Mouse (Mus musculus): ENCODE measurements around the gene Ino80.
"Not testable (repeated sequence)": the region's sequence is repeated elsewhere in the genome, so short reads cannot be mapped to it uniquely, and the experiment has no call there.

The Ino80 gene

DNA sequence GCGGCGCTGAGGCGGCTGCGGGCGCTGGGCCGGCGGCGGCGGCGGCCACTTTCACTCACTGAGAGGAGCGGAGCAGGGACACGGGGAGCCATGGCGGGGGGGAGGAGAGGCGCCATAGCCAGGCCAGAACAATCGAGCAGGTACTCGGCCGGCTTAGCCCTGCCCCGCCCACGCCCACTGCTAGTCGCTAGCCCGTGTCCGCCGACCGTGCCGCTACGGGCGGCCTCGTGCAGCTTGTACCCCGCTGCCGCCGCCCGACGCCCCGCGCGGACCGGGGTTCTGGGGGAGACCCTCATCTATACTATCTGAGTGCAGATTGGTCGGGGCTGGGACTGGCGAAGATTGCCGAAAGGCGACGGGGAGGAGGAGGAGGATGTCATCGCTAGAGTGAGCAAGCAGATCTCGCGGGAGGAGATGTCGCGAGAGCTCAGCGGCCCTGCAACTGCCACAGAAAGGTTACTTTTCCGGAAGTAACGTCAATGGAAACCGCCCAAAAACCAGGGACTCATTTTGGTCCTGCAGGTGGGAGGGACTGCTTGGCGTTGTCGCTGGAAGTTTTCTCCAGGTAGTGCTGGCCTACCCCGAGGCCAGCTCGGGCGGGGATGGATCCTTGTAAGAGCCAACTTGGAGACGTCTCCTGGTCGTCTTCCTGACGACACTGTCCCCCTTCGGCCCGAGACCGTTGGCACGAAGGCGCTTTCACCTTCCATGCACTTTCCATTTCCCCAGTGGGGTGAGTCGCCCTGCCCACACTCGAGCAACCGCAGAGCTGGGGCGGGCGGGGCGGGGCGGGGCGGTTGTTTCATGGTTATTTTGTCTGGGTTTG, at the start of gene Ino80:
Ino80 (minus strand) TSS at position 117 of the 826 bp plus-strand sequence.
- in situ Hi-C loops (cut with MboI): no loop called here

DNA sequence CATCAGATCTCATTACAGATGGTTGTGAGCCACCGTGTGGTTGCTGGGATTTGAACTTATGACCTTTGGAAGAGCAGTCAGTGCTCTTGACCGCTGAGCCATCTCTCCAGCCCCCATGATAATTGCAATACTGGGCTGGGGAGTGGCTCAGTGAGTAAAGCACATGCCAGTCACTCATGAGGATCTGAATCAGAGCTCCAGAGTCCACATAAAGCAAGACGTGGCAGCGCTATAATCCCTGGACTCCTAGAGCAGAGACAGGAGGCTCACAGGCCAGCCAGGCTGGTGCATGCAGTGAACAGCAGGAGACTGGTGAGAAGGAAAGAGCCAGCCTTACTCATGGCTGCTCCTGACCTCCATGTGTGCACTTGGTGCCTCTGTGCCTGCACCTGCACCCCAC, 47.9 kb upstream of the Ino80 start:
- in situ Hi-C loops (cut with MboI): no loop called here

DNA sequence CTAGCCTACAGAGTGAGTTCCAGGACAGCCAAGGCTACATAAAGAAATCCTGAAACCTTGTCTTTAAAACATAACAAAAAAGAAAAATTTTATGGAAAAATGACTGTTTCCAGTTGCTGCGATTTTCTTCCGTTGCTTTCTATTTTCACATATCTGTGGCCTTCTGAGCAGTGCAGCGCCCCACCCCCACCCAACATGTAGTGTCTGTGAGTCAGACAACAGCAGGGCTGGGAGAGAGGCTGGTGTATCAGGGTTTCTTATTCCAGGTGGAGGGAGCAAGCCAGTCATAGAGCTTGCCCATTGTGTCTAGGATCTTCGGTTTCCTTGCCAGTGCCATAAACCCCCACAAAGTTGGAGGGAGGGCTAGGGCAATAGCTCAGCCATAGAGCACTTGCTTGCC, 46.3 kb upstream of the Ino80 start:
- in situ Hi-C loops (cut with MboI): no loop called here

DNA sequence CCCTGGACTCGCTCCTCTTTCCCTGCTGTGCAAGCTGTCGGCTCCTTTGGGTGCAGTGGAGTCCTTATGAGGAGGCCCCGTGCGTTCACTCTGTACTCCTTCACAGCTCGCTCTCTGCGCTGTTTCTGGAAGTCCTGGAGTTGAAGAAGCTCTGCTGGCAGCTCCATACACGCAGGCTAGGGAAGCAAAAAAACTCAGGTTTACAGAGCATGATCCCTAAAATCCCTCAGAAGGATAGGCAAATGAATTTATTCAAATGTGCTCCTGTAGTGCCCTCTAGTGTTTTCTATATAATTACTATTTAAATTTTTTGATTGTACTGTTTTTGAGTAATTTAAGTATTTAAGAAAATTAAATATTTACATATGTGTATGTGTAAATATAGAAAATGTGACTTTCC, 43.1 kb upstream of the Ino80 start:
- in situ Hi-C loops (cut with MboI): no loop called here

DNA sequence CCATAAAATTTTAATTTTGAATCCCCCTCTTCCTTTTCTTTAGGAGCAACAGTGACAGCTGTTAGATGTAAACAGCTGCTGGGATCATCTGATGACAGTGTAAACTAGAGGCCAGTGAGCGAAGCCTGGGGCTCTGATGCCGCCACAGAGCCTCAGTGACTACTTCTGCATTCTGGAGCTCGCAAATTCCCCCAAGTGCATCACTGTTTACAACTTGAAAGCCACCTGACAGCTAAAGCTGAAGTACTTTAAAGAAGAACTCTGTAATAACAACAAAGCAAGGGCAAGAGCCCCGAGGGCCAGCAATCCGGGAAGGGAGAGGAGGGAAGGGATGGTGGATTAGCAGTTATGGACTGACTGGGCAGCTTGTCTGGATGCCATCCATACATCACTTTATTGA, 39.3 kb upstream of the Ino80 start:
- in situ Hi-C loops (cut with MboI): no loop called here

DNA sequence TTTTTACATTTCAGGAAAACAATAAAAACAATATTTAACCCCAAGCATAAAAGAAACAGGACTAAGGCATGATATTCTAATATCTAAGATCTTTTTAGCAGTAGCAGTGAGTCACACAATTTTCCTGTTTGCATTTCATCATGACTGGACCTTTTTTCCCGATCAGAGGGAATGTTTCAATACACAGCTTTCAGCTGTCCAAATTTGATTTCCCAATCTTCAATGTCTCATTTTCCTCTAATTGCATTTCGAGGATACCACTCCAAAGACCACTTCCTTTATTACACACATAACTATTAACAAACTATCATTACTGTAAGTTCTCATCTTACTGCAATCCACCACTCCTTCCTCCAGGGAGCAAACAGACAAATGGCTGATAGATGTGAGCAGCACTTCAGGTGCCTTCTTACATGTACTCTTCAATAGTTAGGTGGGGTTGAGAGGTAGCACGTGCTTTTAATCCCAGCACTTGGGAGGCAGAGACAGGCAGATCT, 36.6 kb upstream of the Ino80 start:
- in situ Hi-C loops (cut with MboI): no loop called here

DNA sequence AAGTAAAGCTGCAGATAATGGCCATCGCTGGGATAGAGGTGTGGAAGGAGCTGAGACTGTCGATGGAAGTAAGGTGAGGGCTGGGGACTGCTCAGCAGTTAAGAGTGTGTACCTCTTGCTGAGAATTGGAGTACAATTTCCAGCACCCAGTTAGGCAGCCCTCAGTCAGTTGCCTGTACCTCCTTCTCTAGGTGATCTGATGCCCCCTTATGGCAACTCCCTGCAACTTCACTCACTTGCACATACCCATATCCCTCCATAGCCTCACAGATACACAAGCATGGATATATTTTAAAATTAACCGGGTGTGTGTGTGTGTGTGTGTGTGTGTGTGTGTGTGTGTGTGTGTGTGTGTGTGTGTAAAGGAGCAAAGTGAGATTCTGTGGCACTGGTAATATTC, 34.8 kb upstream of the Ino80 start:
- in situ Hi-C loops (cut with MboI): no loop called here

DNA sequence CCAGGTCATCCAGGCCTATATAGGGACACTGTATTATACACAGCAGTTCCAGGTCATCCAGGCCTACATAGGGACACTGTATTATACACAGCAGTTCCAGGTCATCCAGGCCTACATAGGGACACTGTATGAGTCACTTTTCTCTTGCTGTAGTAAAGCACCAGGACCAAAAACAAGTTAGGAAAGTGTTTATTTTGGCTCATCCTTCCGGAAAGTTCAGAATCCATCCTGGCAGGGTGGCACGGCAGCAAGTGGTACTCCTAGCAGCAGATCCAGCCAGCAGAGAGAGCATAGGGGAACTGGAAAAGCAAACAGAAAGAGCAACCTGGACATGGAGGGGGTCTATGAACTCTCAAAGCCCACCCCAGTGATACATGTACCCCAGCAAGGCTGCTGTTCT, 33.4 kb upstream of the Ino80 start:
- in situ Hi-C loops (cut with MboI): no loop called here

DNA sequence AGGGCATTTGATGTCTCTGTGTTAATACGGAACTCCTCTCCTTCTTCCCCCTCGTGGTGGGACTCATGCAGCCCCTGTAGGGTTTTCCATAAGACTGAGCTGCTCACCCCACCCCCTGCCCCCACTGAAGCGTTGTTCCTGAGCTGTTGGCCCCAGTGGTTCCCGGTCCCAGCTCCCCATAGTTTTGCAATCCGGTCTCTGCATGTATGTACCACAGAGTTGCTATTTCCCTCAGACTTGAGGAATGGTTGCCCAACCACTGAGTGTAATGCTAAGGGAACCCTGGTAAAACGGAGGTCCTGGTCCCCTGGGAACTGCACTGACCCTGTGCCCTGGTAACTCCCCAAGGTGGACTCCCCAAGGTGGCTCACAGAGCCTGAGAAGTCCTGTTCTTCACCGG, 31.0 kb upstream of the Ino80 start:
- in situ Hi-C loops (cut with MboI): not testable (repeated sequence)

DNA sequence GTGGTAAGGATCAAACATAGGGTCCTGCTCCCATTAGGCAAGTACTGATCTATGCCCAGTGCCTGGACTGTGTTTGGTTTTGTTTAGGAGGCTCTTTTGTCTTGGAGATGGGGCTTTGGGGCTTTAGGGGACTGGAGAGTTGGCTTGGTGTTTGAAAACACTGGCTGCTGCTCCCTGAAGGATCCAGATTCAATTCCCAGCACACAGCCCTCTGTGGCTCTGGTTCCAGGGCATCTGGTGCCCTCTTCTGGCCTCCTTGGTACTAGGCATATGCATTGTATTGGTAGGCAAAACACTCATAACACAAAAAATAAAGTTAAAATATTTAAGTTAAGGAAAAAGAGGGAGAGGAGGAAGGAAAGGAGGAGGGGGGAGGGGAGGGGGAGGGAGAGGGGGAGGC, 29.6 kb upstream of the Ino80 start:
- in situ Hi-C loops (cut with MboI): no loop called here

DNA sequence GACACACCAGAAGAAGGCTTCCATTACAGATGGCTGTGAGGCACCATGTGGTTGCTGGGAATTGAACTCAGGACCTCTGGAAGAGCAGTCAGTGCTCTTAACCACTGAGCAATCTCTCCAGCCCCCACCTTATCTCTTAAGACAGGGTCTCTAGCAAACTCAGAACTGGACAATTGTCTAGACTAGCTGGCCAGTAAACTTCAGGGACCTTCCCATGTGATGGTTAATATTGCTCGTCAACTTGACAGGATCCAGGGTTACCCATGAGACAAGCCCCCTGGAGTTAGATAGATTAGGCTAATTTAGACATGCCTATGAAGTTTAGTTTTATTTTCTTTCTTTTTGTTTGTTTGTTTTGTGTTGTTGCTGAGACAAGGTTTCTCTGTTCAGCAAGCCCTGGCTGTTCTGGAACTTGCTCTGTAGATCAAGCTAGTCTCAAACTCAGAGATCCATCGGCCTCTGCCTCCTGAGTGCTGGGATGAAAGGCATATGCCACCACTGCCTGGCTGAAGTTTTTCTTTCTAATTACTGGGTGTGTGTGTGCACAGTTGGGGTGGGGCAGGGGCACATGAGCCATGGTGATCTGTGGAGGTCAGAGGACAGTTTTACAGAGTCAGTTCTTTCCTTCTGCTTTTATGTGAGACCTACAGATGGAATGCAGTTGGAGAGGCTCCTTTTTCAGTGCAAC, 23.6 kb upstream of the Ino80 start:
- in situ Hi-C loops (cut with MboI): no loop called here

DNA sequence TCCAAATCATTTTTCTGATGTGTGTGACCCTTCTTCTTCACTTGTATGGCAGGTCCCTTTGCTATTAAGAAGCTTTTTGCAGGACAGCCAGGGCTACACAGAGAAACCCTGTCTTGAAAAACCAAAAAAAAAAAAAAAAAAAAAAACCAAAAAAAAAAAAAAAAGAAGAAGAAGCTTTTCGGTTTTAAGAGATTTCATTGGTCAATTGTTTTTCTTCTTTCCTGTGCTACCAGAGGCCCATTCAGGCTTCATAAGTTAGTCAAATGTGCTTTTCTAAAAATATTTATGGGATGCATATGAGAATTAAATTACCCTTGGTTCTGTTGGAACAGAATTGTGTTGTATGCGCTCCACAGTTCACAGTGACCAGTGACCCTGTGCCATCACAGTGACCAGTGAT, 21.4 kb upstream of the Ino80 start:
- in situ Hi-C loops (cut with MboI): no loop called here

DNA sequence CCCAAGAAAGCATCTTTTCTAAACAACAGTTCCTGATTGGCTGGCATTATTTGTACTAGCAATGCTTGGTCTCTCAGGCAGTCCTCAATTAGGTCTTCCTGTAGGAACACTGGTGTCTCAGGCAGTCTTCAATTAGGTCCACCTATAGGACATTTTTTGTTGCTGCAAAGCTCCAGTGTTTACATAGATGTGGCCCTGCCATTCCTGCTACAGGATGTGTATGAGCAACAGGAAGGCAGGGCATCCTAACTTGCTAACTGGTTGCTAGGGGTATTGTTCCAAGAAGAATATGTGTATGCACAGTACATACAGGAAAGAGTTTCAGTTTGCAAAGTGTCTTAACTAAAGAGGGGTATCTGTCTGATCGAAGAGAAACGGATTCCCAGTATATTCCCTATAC, 18.6 kb upstream of the Ino80 start:
- in situ Hi-C loops (cut with MboI): no loop called here

DNA sequence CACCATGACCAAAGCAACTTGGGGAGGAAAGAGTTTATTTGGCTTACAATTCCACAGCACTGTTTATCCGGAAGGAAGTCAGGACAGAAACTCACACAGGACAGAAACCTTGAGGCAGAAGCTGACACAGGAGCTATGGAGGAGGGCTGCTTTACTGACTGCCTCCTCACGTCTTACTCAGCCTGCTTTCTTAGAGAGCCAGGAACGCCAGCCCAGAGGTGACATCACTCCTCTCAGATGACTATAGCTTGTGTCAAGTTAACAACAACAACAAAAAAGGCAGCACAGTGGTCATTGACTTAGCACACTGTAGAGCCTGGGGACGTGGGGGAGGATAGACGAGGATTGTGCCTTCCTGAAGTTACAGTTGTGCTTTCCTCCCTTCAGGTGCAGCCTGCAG, 14.5 kb upstream of the Ino80 start:
- in situ Hi-C loops (cut with MboI): no loop called here

DNA sequence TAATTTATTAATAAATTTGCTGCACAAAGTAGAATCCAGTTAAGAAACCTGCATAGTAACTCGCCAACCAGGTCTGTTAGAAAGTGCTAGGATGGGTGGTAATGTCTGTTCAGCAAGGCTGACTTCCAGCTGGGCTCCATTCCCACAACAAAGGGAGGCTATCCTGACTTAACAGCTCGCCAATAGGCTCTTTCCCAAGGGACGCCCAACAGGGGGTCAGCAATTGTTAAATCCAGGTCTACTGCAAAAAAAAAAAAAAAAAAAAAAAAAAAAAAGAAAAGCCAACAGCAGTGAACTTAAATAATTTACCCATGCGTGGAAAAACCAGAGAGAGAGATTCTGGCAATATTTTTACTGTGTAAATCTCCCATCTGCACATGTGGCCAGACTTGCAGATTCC, 9.0 kb upstream of the Ino80 start:
- in situ Hi-C loops (cut with MboI): no loop called here

DNA sequence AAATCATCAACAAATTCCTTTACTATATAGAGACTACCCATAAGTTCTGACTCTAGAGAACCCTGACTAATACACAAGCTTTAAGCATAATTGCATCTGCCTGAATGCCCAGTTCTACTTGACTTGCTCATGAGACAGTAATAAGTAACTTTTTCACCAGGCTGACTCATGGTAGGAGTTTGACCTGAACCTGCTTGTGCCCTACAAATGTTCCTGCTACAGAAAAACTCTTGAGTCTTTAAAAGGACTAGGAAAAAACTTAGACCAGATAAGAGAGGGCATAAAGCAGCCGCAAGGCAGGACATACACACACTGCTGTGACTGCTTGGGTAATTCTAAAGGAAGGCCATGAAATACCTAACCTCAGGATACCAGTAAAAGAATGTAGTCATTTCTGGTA, 4.8 kb upstream of the Ino80 start:
- in situ Hi-C loops (cut with MboI): no loop called here

DNA sequence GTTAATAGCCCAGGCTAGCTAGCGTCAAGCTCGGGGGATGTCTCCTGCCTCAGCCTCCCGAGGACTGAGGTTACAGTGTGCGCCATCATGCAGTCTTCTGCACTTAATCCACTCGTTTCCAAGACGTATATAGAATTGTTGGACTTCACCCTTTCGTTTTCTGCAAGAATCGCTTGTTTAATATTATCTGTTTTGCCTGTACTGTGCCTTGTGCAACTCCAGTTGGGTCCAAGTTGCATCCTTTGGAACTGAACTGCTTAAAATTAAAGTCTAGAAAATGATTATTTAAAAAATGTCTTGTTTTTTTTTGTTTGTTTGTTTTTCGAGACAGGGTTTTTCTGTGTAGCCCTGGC, 886 bp upstream of the Ino80 start:
- in situ Hi-C loops (cut with MboI): no loop called here

DNA sequence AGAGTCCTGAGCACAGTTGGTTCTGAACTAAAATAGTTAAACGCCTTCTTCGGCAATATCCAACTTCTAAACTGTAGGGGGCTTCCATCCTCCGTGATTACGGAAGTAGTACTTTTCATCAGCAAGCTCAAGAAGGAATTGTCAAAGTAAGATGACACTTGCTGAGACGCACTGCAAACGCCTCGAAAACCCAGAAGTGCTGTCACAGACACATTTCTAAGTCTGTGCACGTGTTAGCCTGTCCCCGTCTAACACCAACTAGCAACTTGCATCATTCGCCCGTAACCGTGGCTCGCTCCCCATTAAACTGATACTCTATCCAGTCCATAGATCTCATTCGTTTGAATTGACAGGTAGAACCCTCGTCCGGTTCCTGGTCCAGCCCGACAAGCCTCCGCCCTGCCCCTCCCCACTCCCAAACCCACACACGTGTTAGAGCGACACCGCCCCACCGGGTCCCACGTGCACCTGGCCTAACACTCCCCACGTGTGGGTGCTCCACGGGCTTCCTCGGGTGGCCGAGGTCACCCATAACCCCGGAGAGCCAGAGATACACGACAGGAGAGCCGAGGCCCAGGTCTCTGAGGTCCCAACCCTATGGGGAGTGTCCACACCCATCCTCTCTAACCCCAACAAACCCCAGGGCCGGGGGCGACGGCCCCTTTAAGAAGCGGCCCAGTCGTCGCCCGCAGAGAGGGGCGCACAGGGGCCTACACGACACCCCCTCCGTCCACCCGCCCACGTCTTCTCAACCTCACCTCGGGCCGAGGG, 681 bp downstream of the Ino80 start:
- in situ Hi-C loops (cut with MboI): no loop called here

DNA sequence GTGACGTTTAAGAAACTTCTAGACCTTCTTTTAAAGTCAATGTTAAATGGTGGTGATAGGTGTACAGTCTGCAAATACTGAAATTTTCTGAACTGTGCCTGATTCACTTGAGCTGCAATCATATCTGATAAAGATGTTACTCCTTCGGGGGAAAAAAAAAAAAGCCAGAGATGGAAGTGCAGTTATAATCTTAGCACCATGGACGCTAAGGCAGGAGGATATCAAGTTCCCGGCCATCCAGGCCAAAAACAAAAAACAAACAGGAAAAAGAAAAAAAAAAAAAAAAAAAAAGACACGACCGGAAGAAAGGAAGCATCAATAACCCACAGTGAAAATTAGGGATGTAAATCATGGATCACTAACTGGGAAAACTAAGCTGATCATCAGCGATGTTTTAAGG, 1.3 kb downstream of the Ino80 start:
- in situ Hi-C loops (cut with MboI): no loop called here

DNA sequence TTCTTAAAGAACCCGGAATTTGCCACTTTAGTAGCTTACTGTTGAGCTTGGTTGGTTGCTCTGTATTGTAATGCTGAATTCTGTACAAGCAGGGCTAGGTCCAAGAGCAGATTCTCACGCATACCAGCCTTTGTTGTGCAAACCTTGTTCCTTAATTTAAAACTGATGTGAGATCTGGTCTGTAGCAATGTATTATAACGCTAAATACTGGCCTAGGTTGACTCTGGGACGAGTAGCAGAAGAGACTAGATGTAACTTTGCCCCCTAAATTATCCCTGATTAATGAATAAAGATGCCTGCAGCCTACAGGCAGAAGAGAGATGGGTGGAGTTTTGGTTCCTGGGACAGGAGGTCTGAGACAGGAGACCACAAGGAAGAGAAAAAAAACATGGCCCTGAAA, 13.5 kb downstream of the Ino80 start:
- in situ Hi-C loops (cut with MboI): no loop called here

DNA sequence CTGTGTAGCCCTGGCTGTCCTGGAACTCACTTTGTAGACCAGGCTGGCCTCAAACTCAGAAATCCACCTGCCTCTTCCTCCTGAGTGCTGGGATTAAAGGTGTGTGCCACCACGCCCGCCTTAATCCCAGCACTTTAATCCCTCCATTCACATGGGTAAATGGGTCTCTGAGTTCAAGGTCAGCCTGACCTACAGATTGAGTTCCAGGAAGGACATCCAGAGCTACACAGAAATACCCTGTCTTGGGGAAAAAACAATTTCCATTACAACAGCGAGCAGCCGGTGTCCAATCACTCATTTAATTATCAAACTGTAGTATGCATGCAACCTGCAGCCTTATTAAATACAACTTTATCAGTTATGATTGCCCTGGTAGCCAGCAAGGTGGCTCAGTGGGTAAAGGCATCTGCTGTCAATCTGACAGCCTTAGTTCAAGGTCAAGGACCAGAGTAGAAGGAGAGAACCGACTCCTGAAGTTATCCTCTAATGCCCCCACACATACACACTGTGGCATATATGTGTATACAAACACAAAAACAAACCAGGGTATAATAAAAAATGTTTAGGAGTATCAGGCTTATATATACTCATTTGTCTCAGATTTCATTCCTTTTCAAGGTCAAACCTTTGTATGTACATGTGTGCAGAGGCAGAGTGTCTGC, 14.2 kb downstream of the Ino80 start:
- in situ Hi-C loops (cut with MboI): no loop called here

DNA sequence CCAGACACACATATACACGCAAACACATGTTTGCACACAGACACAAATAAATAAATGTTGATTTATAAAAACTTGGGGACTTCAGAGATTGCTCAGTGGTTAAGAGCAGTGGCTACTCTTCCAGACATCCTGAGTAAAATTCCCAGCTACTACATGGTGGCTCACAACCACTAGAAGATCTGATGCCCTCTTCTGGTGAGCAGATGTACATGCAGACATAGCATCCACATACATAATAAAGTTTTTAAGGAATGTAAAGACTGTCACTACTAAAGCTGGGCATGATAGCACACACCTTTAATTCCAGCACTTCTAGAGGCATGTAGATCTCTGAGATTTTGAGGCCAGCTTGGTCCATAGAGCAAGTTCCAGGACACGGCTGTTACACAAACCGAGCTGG, 16.5 kb downstream of the Ino80 start:
- in situ Hi-C loops (cut with MboI): no loop called here
